Mouse (Mus musculus) gastrocnemius, postnatal 36 days (tissue): ENCODE data around the gene Vamp3. TPM values are rescaled to one million over a fixed set of nuclear protein-coding genes. Genes with fewer than 3 reads are reported as not detected.

ENCODE experiments used
- DNase-seq, 2 experiments: peaks; one replicate each; pipeline ENCODE4 v3.0.0; 2022
- intact Hi-C: fragments of 180-260 bp; cut with DNase I; formaldehyde crosslinking; loops from one replicate; pipeline ENCODE4 v1.15.1; 2025
- long read RNA-seq, 2 experiments: library from polyadenylated mRNA; stranded (forward); transcript quantifications; one replicate each; pipeline ENCODE4 v2.0.0; 2021
- total RNA-seq, 2 experiments: library from RNA; stranded (reverse); gene quantifications; 2 replicates each; pipeline ENCODE4 v1.2.3; 2021

The Vamp3 gene
- 10 to 100 TPM; 48.7 to 49.6 TPM for total RNA-seq
- long read RNA-seq, experiment 1, transcript Vamp3-201 (5 exons, 2,120 nt): major isoform, 47 of 113 reads
- long read RNA-seq, experiment 1, partial matches to known transcripts: 2 of 113 reads
- long read RNA-seq, experiment 1, other reads (novel, unspliced or antisense): 64 of 113 reads
- long read RNA-seq, experiment 2, transcript Vamp3-201 (5 exons, 2,120 nt): major isoform, 70 of 103 reads
- long read RNA-seq, experiment 2, partial matches to known transcripts: 1 of 103 reads
- long read RNA-seq, experiment 2, other reads (novel, unspliced or antisense): 32 of 103 reads

DNA sequence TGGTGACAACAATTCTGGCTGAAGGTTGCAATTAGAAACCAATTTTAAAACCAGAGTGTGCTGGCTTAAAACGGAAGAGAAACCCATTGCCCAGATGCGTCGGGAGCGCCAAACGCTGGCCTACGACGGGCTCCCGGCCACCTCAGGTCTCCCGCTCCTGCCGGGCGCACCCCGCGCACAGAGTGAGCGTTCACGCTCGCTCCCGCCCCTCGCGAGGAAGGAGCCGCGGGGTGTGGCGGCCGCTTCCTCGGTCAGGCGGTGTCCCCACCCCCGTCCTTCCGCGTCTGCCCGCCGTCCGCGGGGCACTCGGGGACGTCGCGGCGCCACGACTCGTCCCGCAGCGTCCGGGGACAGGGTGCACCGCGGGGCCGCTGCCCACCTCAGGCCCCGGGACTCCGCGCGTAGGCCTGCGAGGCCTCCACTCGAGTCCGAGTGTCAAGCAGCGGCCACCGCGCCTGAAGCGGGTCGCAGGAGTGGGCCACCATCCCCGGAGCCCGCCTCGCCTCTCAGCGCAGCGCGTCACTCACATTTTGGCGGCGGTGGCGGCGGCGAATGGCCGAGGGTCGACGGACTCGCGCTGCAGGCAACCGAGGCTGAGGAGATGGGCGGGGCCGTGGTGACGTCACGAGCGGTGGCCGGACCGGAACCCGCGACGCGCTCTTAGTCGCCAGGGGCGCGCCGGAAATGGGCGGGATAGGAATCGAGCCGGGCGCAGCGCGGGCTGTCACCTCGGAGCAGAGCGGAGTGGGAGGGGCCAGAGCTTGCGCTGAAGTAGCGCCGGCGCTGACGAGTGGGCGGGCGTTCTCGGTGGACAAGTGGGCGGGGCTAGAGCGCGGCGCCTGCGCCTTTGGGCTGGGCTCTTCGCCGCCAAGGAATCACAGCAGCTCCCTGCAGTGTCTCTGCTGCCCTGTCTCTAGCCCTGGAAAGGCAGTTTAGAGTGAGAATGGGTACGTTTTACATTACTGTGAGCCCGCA lies at the start of gene Vamp3:
Gene Vamp3 (minus strand): TSS at position 617 of the 975 bp plus-strand sequence.
- intact Hi-C loops: no loop called here
- DNase-seq: peak; percentile 97 to 99

DNA sequence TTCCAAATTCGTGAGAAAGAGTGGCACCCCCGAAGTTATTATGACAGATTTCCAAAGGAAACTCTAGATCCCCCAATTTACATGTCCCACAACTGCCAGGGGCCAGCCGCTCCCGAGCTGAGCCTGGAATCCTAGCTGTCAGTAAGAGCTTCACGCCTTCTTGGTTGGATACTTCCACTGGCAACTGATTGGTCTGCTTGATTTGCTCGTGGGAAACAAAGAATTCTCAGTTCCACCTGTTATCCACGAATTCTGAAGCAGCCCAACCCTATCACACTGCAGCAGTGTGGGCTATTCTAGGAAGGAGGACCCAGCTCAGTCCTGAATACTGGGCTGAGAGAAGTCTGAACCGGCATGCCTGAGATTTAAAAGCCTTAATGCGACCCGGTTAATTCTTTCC lies 48.7 kb upstream of the Vamp3 start:
- intact Hi-C loops: no loop called here
- no peak for DNase-seq

DNA sequence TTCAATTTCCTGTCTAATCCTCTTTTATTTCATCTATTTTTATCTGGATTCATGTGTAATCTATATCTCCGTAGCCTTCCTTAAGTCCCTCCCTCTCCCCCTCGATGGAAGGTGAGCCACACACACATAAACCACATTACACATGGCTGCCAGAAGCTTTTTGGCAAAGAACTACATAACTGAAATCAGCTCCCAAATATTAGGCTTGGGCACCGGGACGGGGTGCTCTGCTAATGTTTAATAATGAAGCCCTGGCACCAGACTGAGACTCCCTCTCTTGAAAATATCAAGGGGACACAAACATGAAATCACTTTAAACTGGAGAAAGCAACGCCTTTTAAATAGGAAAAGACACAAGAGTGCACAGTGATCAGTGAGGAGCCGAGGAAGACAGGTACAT lies 48.1 kb upstream of the Vamp3 start:
- intact Hi-C loops: no loop called here
- no peak for DNase-seq

DNA sequence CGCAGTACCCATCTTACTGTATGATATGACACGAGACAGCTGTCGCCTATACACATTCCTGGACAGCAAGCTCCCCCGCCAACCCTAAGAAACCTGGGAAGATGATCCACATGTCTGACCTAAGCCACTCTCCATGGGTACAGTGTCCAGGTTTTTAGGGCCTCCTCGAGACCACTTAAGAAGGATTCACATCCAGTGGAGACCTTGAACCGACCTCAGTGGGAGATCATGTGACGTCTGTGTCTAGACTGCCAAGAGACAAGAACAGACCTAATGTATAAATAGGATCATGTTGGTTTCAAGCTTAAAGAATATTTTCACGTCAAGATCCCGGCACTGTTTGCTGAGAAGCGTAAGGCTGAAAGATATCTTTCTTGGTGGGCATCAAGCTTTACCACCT lies 46.4 kb upstream of the Vamp3 start:
- DNase-seq: no peak
- intact Hi-C loops: no loop called here

DNA sequence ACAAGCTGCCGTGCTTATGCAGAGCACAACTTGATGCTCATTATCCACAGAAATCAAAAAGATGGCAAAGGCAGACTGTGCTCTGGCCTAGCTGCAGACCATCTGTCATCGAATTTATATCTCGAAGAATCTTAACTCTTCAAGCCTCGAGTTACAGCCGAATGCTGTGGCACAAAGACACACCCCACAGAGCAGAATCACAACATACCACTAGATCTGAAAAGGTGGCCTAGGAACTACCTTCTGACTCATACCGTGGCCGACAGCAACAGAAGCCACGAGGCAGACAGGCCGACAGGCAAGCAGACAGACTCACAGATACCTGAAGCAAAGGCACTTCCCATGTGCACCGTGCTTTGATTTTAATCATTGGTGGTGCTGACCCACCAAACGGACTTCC lies 45.9 kb upstream of the Vamp3 start:
- intact Hi-C loops: no loop called here
- DNase-seq: no peak

DNA sequence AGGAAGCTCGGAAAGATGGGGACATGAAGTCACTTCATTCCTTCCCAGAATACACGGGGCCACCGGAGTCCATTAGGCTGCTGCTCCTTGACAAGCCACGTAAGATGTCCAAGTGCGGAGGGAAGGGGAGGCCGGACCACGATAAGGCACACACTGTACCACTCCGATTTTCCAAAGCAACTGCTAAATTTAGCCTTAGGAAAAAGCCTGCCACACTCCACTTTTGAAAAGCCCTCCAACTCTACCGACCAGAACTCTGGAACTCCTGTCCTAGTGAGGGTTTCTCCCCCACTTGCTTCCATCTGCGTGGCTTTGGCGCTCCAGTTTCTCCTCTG lies 39.3 kb upstream of the Vamp3 start:
- intact Hi-C loops: no loop called here
- no peak for DNase-seq

DNA sequence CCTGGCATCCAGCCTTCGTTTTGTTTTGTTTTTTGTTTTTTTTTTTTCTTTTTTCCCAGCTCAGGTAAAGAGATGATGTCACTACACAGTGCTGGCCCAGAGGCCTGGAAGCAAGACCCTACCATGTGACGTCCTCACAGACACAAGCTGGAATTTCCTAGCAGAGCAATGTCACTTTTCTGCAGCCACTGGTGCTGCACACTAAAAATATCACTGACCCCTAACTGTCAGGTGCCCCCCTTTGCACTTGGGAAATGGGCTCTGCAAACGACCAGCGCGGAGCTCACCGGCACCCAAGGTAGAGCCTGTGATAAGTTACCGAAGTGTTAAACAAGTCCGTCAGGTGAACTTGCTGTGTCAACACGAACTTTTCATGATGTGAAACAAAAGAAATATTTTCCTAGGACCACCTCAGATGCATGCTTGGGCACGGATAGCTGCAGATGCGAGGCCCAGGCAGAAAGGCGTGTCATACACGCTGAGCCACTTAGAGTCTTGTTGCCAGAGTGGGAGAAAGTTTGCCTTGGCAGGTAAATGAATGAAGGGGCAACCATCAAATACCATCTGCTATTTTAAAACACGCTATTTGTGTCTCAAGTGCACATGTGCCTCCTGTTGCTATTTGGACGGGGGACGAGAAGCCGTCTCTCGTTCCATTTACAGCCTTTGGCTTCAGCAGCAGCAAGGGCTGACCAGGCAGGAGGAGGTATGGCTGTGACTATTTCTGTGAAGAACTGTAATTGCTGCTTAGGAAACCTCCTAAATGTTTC lies 38.8 kb upstream of the Vamp3 start:
- intact Hi-C loops: no loop called here
- DNase-seq: no peak

DNA sequence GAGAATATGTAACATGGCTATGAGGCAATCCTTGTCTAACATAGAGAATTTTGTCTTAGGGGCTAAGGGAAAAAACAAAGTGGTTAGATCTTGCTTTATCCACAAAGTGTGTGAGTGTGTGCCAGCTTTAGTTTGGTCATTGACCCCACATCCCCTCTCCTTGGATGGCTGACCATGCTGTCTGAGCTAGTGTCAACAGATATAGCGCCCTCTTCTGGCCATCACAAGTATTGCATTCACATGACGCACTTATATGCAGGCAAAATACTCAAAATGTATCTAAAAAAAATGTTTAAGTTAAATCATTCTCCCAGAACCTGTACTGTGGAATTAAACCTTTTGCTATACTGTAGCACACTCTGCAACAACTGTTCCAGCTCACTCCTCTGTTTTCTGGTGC lies 37.4 kb upstream of the Vamp3 start:
- intact Hi-C loops: no loop called here
- DNase-seq: no peak

DNA sequence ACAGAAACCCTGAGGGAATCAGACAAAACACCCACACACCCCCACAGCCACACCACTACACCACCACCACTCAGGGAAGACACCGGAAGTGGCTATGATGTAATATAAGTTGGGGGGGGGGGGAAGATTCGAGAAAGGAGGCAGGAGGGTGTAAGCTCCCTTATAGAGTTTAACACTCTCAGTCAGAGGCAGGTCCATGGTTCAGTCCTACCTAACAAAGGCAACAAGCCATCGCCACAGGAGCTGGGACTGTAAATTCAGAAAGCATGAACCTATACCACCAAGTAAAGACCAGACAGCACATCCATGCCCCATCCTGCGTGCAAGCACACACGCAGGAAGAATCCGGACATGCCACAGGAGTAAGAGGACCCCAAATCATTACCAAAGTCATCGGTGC lies 31.5 kb upstream of the Vamp3 start, which contains the start of gene Gm13090:
Gene Gm13090 (plus strand): TSS at position 301 of the 400 bp plus-strand sequence.
- no peak for DNase-seq
- intact Hi-C loops: no loop called here

DNA sequence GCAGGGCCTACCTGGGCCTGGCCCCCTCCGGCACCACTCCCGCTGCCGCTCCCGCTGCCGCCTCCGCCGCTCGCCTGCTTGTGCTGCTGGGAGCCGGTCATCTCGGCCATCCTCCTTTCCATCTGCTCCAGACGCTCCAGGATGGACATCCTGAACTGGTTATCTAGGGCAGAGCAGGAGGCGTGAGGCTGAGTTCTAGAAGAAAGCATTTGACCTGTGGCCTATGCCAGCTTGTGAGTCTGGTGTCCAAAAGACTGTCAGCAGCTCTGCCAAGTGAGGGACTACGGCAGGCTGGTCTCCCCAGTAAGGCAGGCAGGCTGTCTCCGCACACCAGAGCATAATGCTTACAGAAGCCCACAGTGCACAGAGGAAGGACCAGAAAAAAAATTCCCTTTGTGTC lies 31.1 kb upstream of the Vamp3 start:
- DNase-seq: no peak
- intact Hi-C loops: no loop called here

DNA sequence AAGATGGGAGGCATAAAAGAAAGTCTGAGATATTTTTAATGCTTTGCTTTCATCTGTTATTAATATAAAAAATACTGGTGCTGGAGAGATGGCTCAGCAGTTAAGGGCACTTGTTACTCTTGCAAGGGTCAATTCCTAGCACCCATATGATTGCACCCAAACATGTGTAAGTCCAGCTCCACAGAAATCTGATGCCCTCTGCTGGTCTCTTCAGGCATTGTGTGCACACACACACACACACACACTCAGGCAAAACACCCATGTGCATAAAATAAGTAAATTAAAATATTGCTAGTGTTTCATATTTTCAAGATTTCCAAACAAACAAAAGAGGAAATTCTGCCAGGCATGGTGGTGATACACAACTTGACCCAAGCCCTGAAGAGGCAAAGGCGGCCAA lies 29.6 kb upstream of the Vamp3 start:
- no peak for DNase-seq
- intact Hi-C loops: no loop called here

DNA sequence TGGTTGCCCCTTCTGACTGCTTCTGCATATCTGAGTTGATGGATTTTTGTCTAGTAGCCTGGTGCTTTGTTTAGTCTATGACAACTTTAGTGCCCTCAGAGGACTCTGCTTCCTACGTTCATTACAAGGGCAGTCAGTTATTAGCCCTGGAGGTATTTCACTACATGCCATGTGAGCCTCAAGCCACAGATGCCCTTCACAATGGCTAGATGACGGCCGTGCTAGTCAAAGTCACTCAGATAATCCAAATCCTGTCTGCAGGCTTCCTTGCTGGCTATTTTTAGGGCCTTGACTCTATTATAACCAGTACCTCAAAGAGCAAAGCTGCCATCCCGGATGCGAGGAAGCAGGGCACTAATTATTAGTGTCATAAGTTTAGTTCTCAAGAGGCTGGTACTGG lies 25.3 kb upstream of the Vamp3 start:
- DNase-seq: no peak
- intact Hi-C loops: no loop called here

DNA sequence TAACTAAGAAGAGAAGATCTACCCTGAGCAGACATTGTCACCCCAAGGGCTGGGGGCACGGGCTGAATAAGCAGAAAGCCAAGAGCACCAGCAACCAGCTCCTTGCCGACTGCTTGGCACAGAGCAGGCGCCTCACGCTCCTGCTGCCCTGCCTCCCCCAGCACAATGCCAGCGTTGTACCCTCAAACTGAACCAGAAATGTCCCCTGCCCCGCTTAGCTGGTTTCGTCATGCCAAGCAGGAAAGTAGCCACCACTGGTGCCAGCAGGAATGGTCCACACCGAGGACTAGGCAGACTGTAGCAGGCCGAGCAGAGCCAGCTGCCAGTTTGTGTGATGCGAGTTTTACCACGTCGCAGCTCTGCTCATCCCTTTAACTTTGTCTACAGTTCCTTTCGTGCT lies 24.2 kb upstream of the Vamp3 start:
- intact Hi-C loops: no loop called here
- DNase-seq: no peak

DNA sequence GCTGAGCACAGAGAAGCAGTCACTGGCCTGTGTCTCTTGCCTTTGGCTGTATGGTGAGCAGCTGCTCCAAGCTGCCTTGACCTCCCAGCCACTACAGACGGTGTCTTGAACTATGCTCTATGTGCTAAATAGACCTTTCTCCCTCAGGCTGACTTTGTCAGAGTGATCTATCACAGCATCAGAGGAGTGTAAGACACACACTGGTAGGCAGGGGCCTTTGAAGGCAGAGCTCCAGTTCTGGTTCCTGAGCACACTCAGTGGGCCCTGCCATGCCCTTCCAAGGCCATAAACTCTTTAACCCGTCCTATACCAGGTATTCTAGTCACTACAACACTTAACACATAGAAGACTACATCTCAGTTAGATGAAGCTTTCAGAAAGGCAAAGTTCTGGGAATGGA lies 23.6 kb upstream of the Vamp3 start:
- no peak for DNase-seq
- intact Hi-C loops: no loop called here

DNA sequence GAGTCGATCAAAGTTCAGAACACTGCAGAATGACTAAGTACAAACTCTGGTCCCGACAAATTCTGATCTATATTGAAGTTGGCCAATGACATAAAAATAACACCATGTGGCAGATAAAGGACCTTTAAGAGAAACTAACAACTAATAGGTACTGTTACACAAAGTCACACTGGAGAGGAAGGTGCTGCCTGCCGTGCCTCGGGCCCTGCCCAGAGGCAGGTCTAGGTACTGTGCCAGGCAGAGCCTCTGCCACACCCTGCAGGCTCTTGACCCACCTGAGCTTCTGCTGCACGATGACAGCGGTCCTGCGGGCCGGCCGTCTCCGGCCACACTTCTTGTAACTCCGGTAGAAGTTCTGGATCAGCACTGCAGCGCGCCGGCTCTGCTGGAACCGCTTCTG lies 17.1 kb upstream of the Vamp3 start:
- intact Hi-C loops: no loop called here
- no peak for DNase-seq

DNA sequence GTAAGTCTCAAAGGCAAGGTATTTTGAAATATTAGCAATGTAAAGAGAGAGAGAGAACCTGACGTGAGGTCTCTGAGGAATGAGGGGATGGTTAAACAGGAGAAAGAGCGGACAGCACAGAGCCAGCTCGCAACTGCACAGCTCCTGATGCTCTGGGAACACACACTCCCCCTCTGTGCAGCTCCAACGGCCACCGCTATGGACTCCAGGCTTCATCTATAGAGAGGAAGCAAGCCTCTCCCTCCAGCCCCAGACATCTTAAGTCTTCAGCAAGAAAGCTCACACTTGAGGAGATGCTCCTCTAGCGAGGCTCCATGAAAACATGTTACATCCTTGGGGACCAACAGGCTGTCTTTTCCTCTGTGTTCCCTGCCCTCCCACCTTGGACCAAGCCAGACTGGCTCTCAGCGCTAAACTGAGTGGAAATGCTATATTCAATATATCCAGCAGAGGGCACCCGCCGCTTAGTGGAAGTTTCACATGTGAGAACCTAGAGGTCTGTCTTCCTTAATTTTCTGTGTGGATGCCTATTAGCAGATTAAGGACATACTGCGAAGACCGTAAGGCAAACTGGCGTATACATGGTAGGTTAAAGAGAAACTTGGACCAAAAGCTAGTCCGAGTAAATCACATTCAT lies 15.5 kb upstream of the Vamp3 start:
- DNase-seq: peak in 1 of 2 experiments; percentile 53
- intact Hi-C loops: loop anchor here (1.0 kb wide), 1 partner anchor 68 kb away; no protein-coding TSS in a partner anchor

DNA sequence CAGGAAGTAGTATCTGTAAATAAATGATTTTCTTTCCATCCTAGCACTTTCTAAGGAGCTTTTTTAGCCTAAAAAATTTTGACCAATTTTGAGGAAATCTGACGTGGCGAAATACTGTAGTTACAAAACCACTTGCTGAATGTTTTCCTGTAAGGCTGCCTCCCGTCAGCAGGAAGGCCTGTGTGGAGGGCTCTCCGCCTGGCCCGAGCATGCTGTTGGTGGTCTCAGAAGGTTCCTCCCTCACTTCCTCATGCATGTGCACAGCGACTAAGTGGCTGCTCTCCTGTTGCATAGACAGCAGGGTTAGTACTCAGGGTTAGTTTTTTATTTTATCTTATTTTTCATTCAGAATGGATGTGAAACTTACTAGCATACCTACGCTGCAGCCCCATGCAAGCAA lies 13.2 kb upstream of the Vamp3 start:
- intact Hi-C loops: no loop called here
- DNase-seq: no peak

DNA sequence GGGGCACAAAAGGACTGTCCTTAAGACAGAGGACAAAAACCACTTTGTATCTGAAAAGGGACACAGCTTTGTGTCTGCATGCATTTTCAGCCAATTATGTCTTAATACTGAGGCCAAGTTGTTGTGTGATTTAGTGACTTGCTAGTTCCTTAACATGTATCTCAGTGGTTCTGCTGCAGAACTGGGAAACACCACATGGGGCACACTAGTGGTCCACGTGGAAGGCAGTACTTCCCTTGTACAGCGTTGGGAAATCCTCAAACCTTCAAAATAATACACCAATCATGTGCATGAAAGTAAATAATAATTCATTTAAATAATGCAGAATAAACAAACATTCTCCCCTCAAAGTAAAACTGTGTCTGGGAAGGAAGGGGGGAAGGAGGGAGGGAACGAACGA lies 11.0 kb upstream of the Vamp3 start:
- intact Hi-C loops: no loop called here
- DNase-seq: no peak

DNA sequence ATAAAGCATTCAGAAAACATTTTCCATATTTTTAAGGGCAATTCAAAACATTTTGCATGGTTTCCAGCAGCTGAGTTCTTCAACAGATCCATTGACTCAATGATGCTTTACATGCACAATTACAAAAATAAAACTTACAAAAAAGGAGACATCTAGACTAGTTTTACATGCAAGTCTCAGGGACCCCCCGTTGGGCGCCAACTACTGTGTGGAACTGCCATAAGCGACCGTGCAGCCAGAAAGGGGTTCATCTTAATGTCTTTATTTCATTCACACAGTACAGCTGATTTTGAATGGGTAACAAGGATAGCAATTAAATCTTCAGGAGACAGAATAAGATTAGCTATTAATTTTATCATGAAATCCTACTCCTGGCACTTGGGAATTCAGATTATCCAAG lies 1.8 kb upstream of the Vamp3 start:
- intact Hi-C loops: no loop called here
- DNase-seq: no peak

DNA sequence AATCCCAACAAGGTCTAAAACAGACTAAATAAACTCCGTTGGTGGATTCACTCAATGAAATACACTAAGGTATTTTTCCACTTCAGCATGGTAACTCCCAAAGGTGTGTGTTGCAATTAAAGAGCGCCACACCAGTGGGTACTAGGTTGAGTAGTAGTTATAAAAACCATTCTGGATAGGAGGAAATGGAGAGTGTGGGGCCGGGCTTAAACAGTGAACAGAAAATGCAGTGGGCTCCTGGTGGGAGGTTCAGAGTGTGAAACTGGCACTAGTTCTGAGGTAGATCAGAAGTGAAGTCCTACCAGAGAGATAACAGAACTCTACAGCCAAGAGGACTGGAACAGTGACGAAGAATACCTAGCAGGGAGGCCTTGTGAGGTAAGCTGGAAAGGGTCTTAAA lies 871 bp upstream of the Vamp3 start:
- intact Hi-C loops: no loop called here
- DNase-seq: no peak

DNA sequence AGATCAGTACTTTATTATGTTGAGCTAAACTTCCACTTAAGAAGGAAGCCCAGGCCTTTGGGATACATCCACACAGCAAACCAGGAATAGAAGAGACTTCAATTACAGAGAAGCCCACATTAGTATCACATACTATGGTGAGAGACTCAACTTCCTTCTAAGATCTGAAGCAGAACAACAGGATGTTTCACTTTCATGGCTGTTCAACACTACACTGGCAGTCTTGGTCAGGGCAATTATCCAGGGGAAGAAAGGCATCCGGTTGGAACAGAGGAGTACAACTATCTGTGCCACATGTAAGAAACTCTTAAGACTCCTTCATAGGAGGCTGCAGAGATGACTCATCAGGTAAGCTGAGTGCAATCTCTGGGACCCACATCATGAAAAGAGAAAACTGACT lies 6.6 kb downstream of the Vamp3 start:
- no peak for DNase-seq
- intact Hi-C loops: no loop called here
